Mouse (Mus musculus) heart, embryonic 10.5 days (tissue): ENCODE data around the gene Ndufb10. TPM values are rescaled to one million over a fixed set of nuclear protein-coding genes. Genes with fewer than 3 reads are reported as not detected.

ENCODE experiments used
- DNase-seq: peaks from one replicate; pipeline ENCODE4 v3.0.0-alpha.2; 2017; ENCODE audit warnings: low spot score
- H3K27ac ChIP-seq: fragments of 300-500 bp; sonication (generic); 2 replicates; pipeline ENCODE4 v1.5.1; 2016; ENCODE audit warnings: mild to moderate bottlenecking
- H3K27me3 ChIP-seq: fragments of 300-500 bp; sonication (generic); 2 replicates; pipeline ENCODE4 v1.6.1; 2016; ENCODE audit warnings: mild to moderate bottlenecking; ENCODE audit not compliant: poor library complexity, insufficient read depth, severe bottlenecking
- H3K36me3 ChIP-seq: fragments of 300-500 bp; sonication (generic); 2 replicates; pipeline ENCODE4 v1.6.1; 2016; ENCODE audit warnings: mild to moderate bottlenecking, moderate library complexity
- H3K4me1 ChIP-seq: fragments of 300-500 bp; sonication (generic); 2 replicates; pipeline ENCODE4 v1.6.1; 2016; ENCODE audit warnings: mild to moderate bottlenecking
- H3K4me3 ChIP-seq: fragments of 300-500 bp; sonication (generic); 2 replicates; pipeline ENCODE4 v1.5.1; 2016; ENCODE audit warnings: mild to moderate bottlenecking, moderate library complexity
- H3K9me3 ChIP-seq: fragments of 300-500 bp; sonication (generic); 2 replicates; pipeline ENCODE4 v1.6.1; 2016; ENCODE audit warnings: mild to moderate bottlenecking, moderate library complexity
- WGBS: fragments of 180-500 bp; shearing (Covaris S2); methylation state at CpG from one replicate; pipeline ENCODE4 v1.1.7; 2016; 5-methylcytosine and 5-hydroxymethylcytosine counted together
- polyA plus RNA-seq: library from polyadenylated mRNA; unstranded; fragments of >200 nt; fragmentation: Nextera tagmentation; extraction: Ambion mirVana; gene quantifications from 2 replicates; pipeline ENCODE4 v1.2.1, GENCODE M21; 2016

The Ndufb10 gene
- polyA plus RNA-seq, 1 experiment from 2014 or later, result 342 TPM

GRCm38 (mm10) chr17:24716166-24716682 is 8.1 kb downstream of the Ndufb10 start:
- H3K27me3 ChIP-seq, result no peaks in the 10 kb centered on the region
- DNase-seq, result no peak
- no peaks in the 10 kb centered on the region for H3K9me3 ChIP-seq
- H3K36me3 ChIP-seq, result peaks cover 34% of the 10 kb centered on the region
- H3K27ac ChIP-seq, result no peak overlapping the region
- 95% methylated on average over 15 of the region's 15 CpGs for WGBS
- H3K4me3 ChIP-seq, result no peak overlapping the region
- H3K4me1 ChIP-seq, result peaks cover 8% of the 10 kb centered on the region

- 81% methylated on average over 6 of the region's 6 CpGs for WGBS
- DNase-seq, result no peak
These were observed 8.7 kb downstream of the Ndufb10 start for GRCm38 (mm10) chr17:24715556-24715955.

GRCm38 (mm10) chr17:24708646-24709045 is 15.6 kb downstream of the Ndufb10 start:
- no peaks in the 10 kb centered on the region for H3K27me3 ChIP-seq
- peaks cover 19% of the 10 kb centered on the region for H3K36me3 ChIP-seq
- H3K9me3 ChIP-seq, result no peaks in the 10 kb centered on the region
- no peak overlapping the region for H3K27ac ChIP-seq
- H3K4me1 ChIP-seq, result peaks cover 13% of the 10 kb centered on the region
- H3K4me3 ChIP-seq, result no peak overlapping the region
- WGBS, result 35% methylated on average over 2 of the region's 2 CpGs
- no peak for DNase-seq

More at GRCm38 (mm10) chr17:24715556-24715955, 8.7 kb downstream of the Ndufb10 start:
- Histone ChIP-seq H3K27me3 (no peaks in the 10 kb centered on the region), H3K4me3 (no peak overlapping the region), H3K4me1 (0 out of 2 replicates have a peak, but pooled peaks cover 6% of the 10 kb centered on the region), H3K36me3 (peaks cover 29% of the 10 kb centered on the region), H3K9me3 (no peaks in the 10 kb centered on the region), H3K27ac (no peak overlapping the region)

- no peaks in the 10 kb centered on the region for H3K9me3 ChIP-seq
- no peaks in the 10 kb centered on the region for H3K27me3 ChIP-seq
- 8% methylated on average over 24 of the region's 24 CpGs for WGBS
- peaks cover 22% of the 10 kb centered on the region for H3K36me3 ChIP-seq
- peaks cover 13% of the 10 kb centered on the region for H3K4me1 ChIP-seq
- H3K4me3 ChIP-seq, result peak overlapping the region; percentile 72
- H3K27ac ChIP-seq, result peak overlapping the region; percentile 87
- DNase-seq, result no peak
These were observed 16.4 kb downstream of the Ndufb10 start for GRCm38 (mm10) chr17:24707801-24708425.

- peak; percentile 95 for DNase-seq
- Histone ChIP-seq H3K36me3 (peaks cover 29% of the 10 kb centered on the region), H3K4me3 (peak within 1 kb of the TSS; percentile 72), H3K27ac (peak within 1 kb of the TSS; percentile 87), H3K9me3 (no peaks in the 10 kb centered on the region), H3K27me3 (no peaks in the 10 kb centered on the region), H3K4me1 (peaks cover 13% of the 10 kb centered on the region)
- WGBS, result 3% methylated on average over 32 of the region's 32 CpGs
These were observed 17.1 kb downstream of the Ndufb10 start, which contains the start of gene Tbl3 for GRCm38 (mm10) chr17:24706982-24707800. Gene Tbl3, minus strand, starts transcription at chr17:24707660.

GRCm38 (mm10) chr17:24705821-24706220 is 18.5 kb downstream of the Ndufb10 start:
- H3K27me3 ChIP-seq, result no peaks in the 10 kb centered on the region
- peaks cover 13% of the 10 kb centered on the region for H3K4me1 ChIP-seq
- no peak for DNase-seq
- H3K4me3 ChIP-seq, result no peak overlapping the region; the same call in 1 of the 2 replicates
- no peak overlapping the region for H3K27ac ChIP-seq
- H3K9me3 ChIP-seq, result no peaks in the 10 kb centered on the region
- 93% methylated on average over 3 of the region's 3 CpGs for WGBS
- H3K36me3 ChIP-seq, result peaks cover 43% of the 10 kb centered on the region

GRCm38 (mm10) chr17:24701251-24701650 is 23.0 kb downstream of the Ndufb10 start:
- Histone ChIP-seq H3K4me3 (no peak overlapping the region), H3K27me3 (0 out of 2 replicates have a peak, but pooled peaks cover 7% of the 10 kb centered on the region), H3K9me3 (no peaks in the 10 kb centered on the region), H3K36me3 (peaks cover 58% of the 10 kb centered on the region), H3K4me1 (peaks cover 16% of the 10 kb centered on the region), H3K27ac (no peak overlapping the region)
- DNase-seq, result no peak
- 87% methylated on average over 9 of the region's 9 CpGs for WGBS

- Histone ChIP-seq H3K27me3 (0 out of 2 replicates have a peak, but pooled peaks cover 7% of the 10 kb centered on the region), H3K27ac (no peak overlapping the region)
- WGBS, result 89% methylated on average over 2 of the region's 2 CpGs
These were observed 24.8 kb downstream of the Ndufb10 start for GRCm38 (mm10) chr17:24699473-24699872.

GRCm38 (mm10) chr17:24698715-24699114 is 25.6 kb downstream of the Ndufb10 start:
- Histone ChIP-seq H3K27ac (no peak overlapping the region), H3K9me3 (no peaks in the 10 kb centered on the region), H3K36me3 (peaks cover 45% of the 10 kb centered on the region), H3K4me1 (peaks cover 20% of the 10 kb centered on the region), H3K27me3 (0 out of 2 replicates have a peak, but pooled peaks cover 7% of the 10 kb centered on the region), H3K4me3 (no peak overlapping the region)
- no peak for DNase-seq
- 70% methylated on average over 9 of the region's 9 CpGs for WGBS

More at GRCm38 (mm10) chr17:24699473-24699872, 24.8 kb downstream of the Ndufb10 start:
- Histone ChIP-seq H3K4me1 (peaks cover 20% of the 10 kb centered on the region), H3K4me3 (no peak overlapping the region), H3K36me3 (peaks cover 47% of the 10 kb centered on the region), H3K9me3 (no peaks in the 10 kb centered on the region)
- DNase-seq, result no peak

GRCm38 (mm10) chr17:24697985-24698384 is 26.3 kb downstream of the Ndufb10 start:
- no peaks in the 10 kb centered on the region for H3K9me3 ChIP-seq
- H3K27ac ChIP-seq, result no peak overlapping the region
- H3K4me3 ChIP-seq, result no peak overlapping the region
- H3K36me3 ChIP-seq, result peaks cover 48% of the 10 kb centered on the region
- 26% methylated on average over 5 of the region's 5 CpGs for WGBS
- no peak for DNase-seq
- H3K4me1 ChIP-seq, result peaks cover 20% of the 10 kb centered on the region
- H3K27me3 ChIP-seq, result 0 out of 2 replicates have a peak, but pooled peaks cover 9% of the 10 kb centered on the region

- Histone ChIP-seq H3K4me3 (peak within 1 kb of the TSS; percentile 91), H3K9me3 (no peaks in the 10 kb centered on the region), H3K4me1 (peaks cover 20% of the 10 kb centered on the region), H3K27me3 (peaks cover 23% of the 10 kb centered on the region; the same call in 1 of the 2 replicates), H3K27ac (peak within 1 kb of the TSS; percentile 93), H3K36me3 (peaks cover 42% of the 10 kb centered on the region)
- WGBS, result 1% methylated on average over 76 of the region's 76 CpGs
- DNase-seq, result peak; percentile 91
These were observed 28.1 kb downstream of the Ndufb10 start, which contains the start of the genes Gfer and Noxo1 for GRCm38 (mm10) chr17:24696011-24696697. Gene Gfer, minus strand, starts transcription at chr17:24696156. Gene Noxo1, plus strand, starts transcription at chr17:24696234.

GRCm38 (mm10) chr17:24695326-24696010 is 28.8 kb downstream of the Ndufb10 start:
- DNase-seq, result no peak
- peak overlapping the region; percentile 91 for H3K4me3 ChIP-seq
- no peaks in the 10 kb centered on the region for H3K9me3 ChIP-seq
- 7% methylated on average over 44 of the region's 51 CpGs for WGBS
- H3K27ac ChIP-seq, result peak overlapping the region; percentile 93
- H3K27me3 ChIP-seq, result peaks cover 29% of the 10 kb centered on the region
- H3K4me1 ChIP-seq, result peaks cover 20% of the 10 kb centered on the region
- H3K36me3 ChIP-seq, result peaks cover 35% of the 10 kb centered on the region
